Mouse (Mus musculus) bone marrow macrophage, adult 2 months (primary cell): ENCODE results near the gene Lix1l.

ENCODE experiments used
- CTCF ChIP-seq: IDR thresholded peaks from 2 replicates; pipeline ENCODE4 v1.5.1; 2012; ENCODE audit warnings: low read depth, mild to moderate bottlenecking, low read length, moderate library complexity
- POLR2A ChIP-seq: IDR thresholded peaks from 2 replicates; pipeline ENCODE4 v1.6.1; 2012; ENCODE audit warnings: mild to moderate bottlenecking, low read depth, low read length, borderline replicate concordance

GRCm38 (mm10) chr3:96668424-96669067, 67.6 kb downstream of the Lix1l start:
- TF ChIP-seq CTCF (no peak), POLR2A (no peak)
